Mouse (Mus musculus) frontal cortex, adult (tissue): ENCODE results near the gene Trp53.
A peak's percentile ranks its signal among the peaks of the same experiment; 100 is the strongest.

Source experiments
- ATAC-seq: cut with Nextera tagmentation; 2 replicates; pipeline ENCODE4 v1.9.2; 2017; ENCODE audit warnings: mild to moderate bottlenecking, moderate library complexity, mixed read lengths; ENCODE audit not compliant: low TSS enrichment

Trp53 gene

GRCm38 (mm10) chr11:69560896-69561854, 19.0 kb upstream of the Trp53 start:
- ATAC-seq = peak; percentile 25; the same call in 1 of the 2 replicates

- ATAC-seq = no peak
These were observed 16.8 kb upstream of the Trp53 start for GRCm38 (mm10) chr11:69563373-69563772.

GRCm38 (mm10) chr11:69564391-69564790, 15.8 kb upstream of the Trp53 start:
- ATAC-seq = no peak

- ATAC-seq = no peak
These were observed 15.0 kb upstream of the Trp53 start for GRCm38 (mm10) chr11:69565131-69565530.

GRCm38 (mm10) chr11:69575220-69575619, 4.9 kb upstream of the Trp53 start:
- no peak for ATAC-seq

GRCm38 (mm10) chr11:69576307-69576706, 3.9 kb upstream of the Trp53 start:
- no peak for ATAC-seq

GRCm38 (mm10) chr11:69578301-69578700, 1.9 kb upstream of the Trp53 start:
- ATAC-seq = no peak

- peak; percentile 89 for ATAC-seq
These were observed 786 bp upstream of the Trp53 start for GRCm38 (mm10) chr11:69579128-69580017.

GRCm38 (mm10) chr11:69580572-69581146, 500 bp downstream of the Trp53 start:
- no peak for ATAC-seq

- peak; percentile 81 for ATAC-seq
These were observed 1.1 kb downstream of the Trp53 start for GRCm38 (mm10) chr11:69581147-69581688.

- ATAC-seq = no peak
These were observed 1.7 kb downstream of the Trp53 start for GRCm38 (mm10) chr11:69581814-69582213.

- ATAC-seq = no peak
These were observed 2.2 kb downstream of the Trp53 start for GRCm38 (mm10) chr11:69582230-69582805.

GRCm38 (mm10) chr11:69584008-69584407, 3.8 kb downstream of the Trp53 start:
- ATAC-seq = no peak

GRCm38 (mm10) chr11:69584937-69585336, 4.8 kb downstream of the Trp53 start:
- no peak for ATAC-seq

GRCm38 (mm10) chr11:69585718-69586325, 5.7 kb downstream of the Trp53 start:
- no peak for ATAC-seq

- no peak for ATAC-seq
These were observed 9.2 kb downstream of the Trp53 start for GRCm38 (mm10) chr11:69589207-69589834.

GRCm38 (mm10) chr11:69590622-69591021, 10.5 kb downstream of the Trp53 start:
- no peak for ATAC-seq

GRCm38 (mm10) chr11:69591424-69591823, 11.3 kb downstream of the Trp53 start:
- no peak for ATAC-seq

- peak; percentile 69 for ATAC-seq
These were observed 11.9 kb downstream of the Trp53 start for GRCm38 (mm10) chr11:69591899-69592637.

- ATAC-seq = no peak
These were observed 12.6 kb downstream of the Trp53 start for GRCm38 (mm10) chr11:69592799-69593198.
